Mouse (Mus musculus) frontal cortex, adult 2 months (tissue): ENCODE measurements around the gene Procr. TPM values are rescaled to one million over a fixed set of nuclear protein-coding genes. Genes with fewer than 3 reads are reported as not detected.

ENCODE experiments used
- DNase-seq, 2 experiments: peaks; one replicate each; pipeline ENCODE4 v3.0.0; 2022; ENCODE audit warnings: low spot score in 1 of 2; ENCODE audit errors: extremely low spot score in 1 of 2
- polyA plus RNA-seq: library from polyadenylated mRNA; depleted of rRNA; stranded (reverse); fragments of >200 nt; gene quantifications from 2 replicates; pipeline ENCODE4 v1.2.3, GENCODE M21; 2012

Gene Procr
- polyA plus RNA-seq, 1 experiment, result 1.5 TPM

- no peak for DNase-seq
Measured at GRCm38 (mm10) chr2:155749394-155749793, 1.5 kb upstream of the Procr start.

DNA sequence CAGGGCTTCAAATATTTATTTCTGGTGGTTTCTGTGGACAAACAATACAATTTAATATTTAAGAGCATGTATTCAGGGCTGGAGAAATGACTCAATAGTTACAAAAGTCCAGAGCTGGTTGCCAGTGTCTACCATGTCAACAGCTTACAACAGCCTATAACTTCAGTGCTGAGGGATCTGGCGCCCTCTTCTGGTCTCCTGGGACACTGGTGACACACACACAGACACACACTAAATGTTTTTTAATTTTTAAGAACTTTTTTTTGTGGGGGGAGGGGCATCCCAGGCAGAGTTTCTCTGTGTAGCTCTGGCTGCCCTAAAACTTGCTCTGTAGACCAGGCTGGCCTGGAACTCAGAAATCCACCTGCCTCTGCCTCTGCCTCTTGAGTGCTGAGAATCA lies 4.8 kb downstream of the Procr start:
- DNase-seq, result peak in 1 of 2 experiments; percentile 34

- no peak for DNase-seq
Measured at GRCm38 (mm10) chr2:155756855-155757566, 6.1 kb downstream of the Procr start.

DNA sequence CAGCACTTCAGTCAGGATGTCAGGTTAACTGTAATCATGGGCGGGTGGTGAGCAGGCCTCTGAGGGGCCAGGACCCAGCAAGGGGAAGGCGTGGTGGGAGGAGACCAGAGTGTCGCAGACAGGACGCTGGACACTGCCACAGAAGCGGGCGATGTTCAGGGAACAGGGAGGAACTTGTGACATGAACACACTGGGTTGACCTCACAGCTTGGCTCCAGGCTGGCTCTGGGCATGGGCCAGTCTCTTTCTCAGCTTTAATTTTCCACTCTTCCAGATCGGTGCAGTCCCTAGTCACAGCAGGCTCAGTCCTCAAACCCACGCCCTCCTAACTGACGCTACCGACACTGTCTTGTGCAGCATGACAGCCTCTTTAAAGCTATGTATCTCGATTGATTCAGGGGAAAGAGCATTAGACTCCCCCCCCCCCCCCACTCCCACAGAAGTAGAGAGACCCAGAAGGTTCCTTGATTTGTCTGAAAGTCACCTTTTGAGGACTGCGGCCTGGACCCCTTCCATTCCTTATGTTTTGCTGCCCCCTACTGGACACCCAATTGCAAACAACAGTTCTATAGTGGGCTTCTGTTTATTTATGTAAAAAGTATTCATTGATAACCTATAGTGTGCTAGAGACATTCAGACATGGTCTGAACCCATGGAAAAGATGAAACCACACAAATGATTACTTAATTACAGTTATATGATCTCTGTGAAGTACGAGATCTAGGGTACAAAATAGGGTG lies 13.9 kb downstream of the Procr start:
- DNase-seq, result peak in 1 of 2 experiments; percentile 86

GRCm38 (mm10) chr2:155773664-155774063 lies 22.7 kb downstream of the Procr start:
- DNase-seq, result no peak

DNA sequence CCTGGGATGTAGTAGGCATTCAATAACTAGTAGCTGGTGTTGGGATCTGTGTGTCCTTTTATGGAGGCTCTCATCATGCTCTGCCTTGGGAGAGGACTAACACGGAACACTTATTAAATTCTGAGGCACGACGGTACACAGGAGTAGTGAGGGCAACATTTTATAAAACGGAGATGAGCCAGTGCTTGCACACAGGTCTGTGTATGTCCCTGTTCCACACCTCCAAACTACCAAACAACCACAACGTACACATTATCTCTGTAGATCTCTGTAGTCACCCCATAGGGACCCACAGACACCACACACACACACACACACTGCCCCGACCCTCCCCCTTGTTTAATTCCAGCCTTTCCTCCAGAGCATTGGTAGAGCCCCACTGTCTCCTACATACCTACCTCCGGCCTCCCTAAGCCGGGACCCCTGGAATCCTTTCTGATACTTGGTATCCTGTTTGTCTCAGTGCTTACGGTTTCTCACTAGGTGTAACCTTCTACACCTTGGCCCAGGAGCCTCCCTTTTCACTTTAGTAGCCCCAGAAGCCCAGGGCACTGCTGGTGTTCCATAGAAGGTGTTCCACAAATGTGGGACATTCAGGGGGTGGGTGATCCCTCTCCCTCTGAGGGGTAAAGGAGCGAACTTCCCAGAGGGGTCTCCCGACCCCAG lies 23.5 kb downstream of the Procr start:
- DNase-seq, result no peak

- DNase-seq, result no peak
Measured at GRCm38 (mm10) chr2:155774927-155775684, 24.2 kb downstream of the Procr start, which contains the start of gene Mmp24. Gene Mmp24, plus strand, starts transcription at chr2:155775342.

DNA sequence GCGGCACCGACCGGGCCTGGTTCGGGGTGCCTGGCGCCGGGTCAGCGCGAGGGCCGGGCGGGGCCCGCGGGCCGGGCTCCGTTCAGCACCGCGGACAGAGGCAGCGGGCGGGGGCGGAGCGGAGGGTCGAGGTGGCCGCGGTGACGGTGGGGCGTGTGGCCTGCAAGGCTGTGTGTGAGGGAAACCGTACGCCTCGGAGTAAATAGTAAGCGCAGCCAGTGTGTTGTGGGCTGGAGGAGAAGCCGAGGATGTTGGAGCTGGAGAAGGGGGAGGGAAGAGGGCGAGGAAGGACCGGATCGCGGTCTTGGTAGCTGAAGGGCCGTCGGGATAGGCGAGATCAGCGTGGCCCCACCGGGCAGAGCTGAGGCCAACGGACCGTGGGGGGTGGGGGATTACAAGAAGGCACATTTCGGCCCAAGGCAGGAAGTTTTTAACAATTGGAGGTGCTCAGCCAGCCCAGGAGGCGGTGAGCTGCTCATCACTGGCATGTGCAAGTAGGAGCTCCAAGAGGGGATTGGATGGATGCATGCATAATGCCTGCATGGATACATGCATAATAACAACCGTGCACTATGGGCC lies 24.9 kb downstream of the Procr start:
- peak in 1 of 2 experiments; percentile 42 for DNase-seq

GRCm38 (mm10) chr2:155776824-155777687 lies 26.1 kb downstream of the Procr start:
- DNase-seq, result no peak

GRCm38 (mm10) chr2:155777688-155777985 lies 26.7 kb downstream of the Procr start:
- DNase-seq, result no peak

- DNase-seq, result no peak
Measured at GRCm38 (mm10) chr2:155778004-155778403, 27.1 kb downstream of the Procr start.

- no peak for DNase-seq
Measured at GRCm38 (mm10) chr2:155779066-155779465, 28.1 kb downstream of the Procr start.

DNA sequence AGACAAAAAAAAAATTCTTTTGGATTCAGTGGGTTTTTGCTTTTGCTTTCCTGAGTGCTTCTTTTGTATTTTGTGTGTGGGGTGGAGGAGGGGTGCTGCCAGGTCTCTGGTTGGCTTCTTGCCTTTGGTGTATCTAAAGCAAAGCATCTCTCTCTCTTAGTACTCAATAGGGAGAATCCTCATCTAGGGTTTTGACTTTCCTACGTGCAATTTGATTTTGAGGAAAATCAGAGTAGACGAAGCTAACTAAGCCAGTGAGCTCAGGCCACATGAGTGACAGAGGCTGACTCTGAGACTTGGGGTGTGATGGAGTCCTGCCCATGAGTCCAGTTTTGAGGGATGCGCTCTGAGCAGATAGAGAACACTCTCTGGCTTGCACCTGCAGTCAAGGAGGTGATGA lies 28.6 kb downstream of the Procr start:
- DNase-seq, result no peak

GRCm38 (mm10) chr2:155784534-155784933 lies 33.6 kb downstream of the Procr start:
- peak; percentile 63 to 72 for DNase-seq

DNA sequence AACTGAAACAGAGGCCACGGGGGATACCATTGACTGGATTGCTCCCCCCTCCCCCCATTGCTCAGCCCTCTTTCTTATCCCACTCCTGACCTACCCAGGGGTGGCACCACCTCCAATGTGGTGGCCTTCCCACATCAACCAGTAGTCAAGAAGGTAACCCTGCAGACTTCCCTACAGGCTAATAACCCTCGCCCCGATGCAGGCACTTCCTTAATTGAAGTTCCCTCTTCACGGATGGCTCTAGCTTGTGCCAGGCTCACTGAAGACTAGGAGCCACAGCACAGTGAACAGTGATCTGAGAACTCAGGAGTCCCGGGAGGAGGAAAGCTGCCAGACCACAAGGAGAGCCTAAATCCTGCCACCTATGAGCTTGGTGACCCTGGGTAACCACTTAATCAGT lies 36.0 kb downstream of the Procr start:
- DNase-seq, result no peak

DNA sequence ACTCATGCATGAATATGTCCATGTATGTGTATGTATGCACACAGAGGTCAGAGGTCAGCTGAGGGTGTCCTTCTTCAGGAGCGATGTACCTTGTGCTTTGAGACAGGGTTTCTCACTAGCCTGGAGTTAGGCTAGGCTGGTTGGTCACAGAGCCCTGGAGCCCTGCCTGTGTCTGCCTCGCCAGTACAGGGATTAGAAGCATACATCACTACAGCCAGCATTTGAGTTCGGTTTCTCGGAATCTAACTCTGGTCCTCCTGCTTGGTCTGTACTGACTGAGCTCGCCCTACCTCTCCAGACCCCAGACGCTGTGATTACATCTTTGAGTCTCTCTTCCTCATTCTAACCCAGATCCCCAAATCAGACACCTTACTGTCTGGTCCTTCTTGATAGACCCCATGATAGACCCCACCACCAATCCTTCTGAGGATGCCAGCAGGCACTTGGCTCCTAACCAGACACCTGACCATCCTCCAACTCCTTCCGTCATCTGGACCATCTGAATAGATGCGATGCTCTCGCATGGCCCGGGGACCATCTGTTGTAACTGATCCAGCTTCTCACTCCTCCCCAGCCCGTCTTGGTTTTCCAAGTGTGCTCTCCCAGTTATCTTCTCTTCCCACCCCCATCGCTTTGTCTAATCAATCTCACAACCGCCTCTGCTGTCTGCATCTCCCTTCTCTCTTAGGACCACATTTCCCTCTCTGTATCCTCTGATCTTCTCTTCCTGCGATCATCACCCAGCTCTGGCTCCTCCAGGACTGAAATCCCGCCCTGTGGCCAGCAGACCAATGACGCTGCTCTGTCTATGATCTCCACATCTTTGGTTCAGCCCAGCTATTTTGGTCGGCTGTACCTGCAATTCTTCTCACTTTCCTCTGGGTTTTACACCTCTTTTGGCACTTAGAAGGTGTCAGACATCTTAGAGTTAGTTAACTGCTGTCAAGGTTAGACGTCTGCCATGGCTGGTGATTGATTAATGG lies 37.3 kb downstream of the Procr start:
- no peak for DNase-seq

- DNase-seq, result no peak
Measured at GRCm38 (mm10) chr2:155792899-155793298, 42.0 kb downstream of the Procr start.

- no peak for DNase-seq
Measured at GRCm38 (mm10) chr2:155794674-155795445, 43.9 kb downstream of the Procr start.
